Mouse (Mus musculus) kidney, postnatal 25 days (tissue): ENCODE data around the gene Clec2e.
A peak's percentile ranks its signal among the peaks of the same experiment; 100 is the strongest.
"Not testable (repeated sequence)": the region's sequence is repeated elsewhere in the genome, so short reads cannot be mapped to it uniquely, and the experiment has no call there.

Experiments used
- DNase-seq, 2 experiments: peaks; one replicate each; pipeline ENCODE4 v3.0.0; 2021; ENCODE audit warnings: mixed read lengths in 2 of 2

Clec2e gene

GRCm38 (mm10) chr6:129100794-129101193, at the start of gene Clec2e:
Gene Clec2e (minus strand): TSS chr6:129100913.
- not testable (repeated sequence) for DNase-seq

GRCm38 (mm10) chr6:129146812-129147211, 46.1 kb upstream of the Clec2e start:
- DNase-seq: no peak

- DNase-seq: no peak
Observed at GRCm38 (mm10) chr6:129132604-129133341, 32.1 kb upstream of the Clec2e start.

GRCm38 (mm10) chr6:129126861-129127260, 26.1 kb upstream of the Clec2e start:
- no peak for DNase-seq

- DNase-seq: not testable (repeated sequence)
Observed at GRCm38 (mm10) chr6:129124531-129124930, 23.8 kb upstream of the Clec2e start.

- no peak for DNase-seq
Observed at GRCm38 (mm10) chr6:129116223-129116622, 15.5 kb upstream of the Clec2e start.

GRCm38 (mm10) chr6:129114237-129114636, 13.5 kb upstream of the Clec2e start:
- not testable (repeated sequence) for DNase-seq

- no peak for DNase-seq
Observed at GRCm38 (mm10) chr6:129113769-129114168, 13.1 kb upstream of the Clec2e start.

- no peak for DNase-seq
Observed at GRCm38 (mm10) chr6:129113030-129113673, 12.4 kb upstream of the Clec2e start.

- peak; percentile 36 to 37 for DNase-seq
Observed at GRCm38 (mm10) chr6:129112526-129112925, 11.8 kb upstream of the Clec2e start.

- no peak for DNase-seq
Observed at GRCm38 (mm10) chr6:129107916-129108315, 7.2 kb upstream of the Clec2e start.

GRCm38 (mm10) chr6:129102858-129103555, 2.3 kb upstream of the Clec2e start:
- DNase-seq: no peak

- DNase-seq: no peak
Observed at GRCm38 (mm10) chr6:129101604-129102003, 891 bp upstream of the Clec2e start.

- DNase-seq: peak; percentile 64 to 76
Observed at GRCm38 (mm10) chr6:129097929-129098328, 2.8 kb downstream of the Clec2e start.

GRCm38 (mm10) chr6:129095166-129095565, 5.5 kb downstream of the Clec2e start:
- DNase-seq: peak; percentile 42 to 60

- not testable (repeated sequence) for DNase-seq
Observed at GRCm38 (mm10) chr6:129088596-129088995, 12.1 kb downstream of the Clec2e start.

- peak in 1 of 2 experiments; percentile 78 for DNase-seq
Observed at GRCm38 (mm10) chr6:129088161-129088560, 12.6 kb downstream of the Clec2e start.

- DNase-seq: not testable (repeated sequence)
Observed at GRCm38 (mm10) chr6:129086031-129086430, 14.7 kb downstream of the Clec2e start.

GRCm38 (mm10) chr6:129085098-129085497, 15.6 kb downstream of the Clec2e start:
- DNase-seq: no peak

- DNase-seq: peak in 1 of 2 experiments; percentile 66
Observed at GRCm38 (mm10) chr6:129066986-129067385, 33.7 kb downstream of the Clec2e start.

- DNase-seq: no peak
Observed at GRCm38 (mm10) chr6:129066530-129066929, 34.2 kb downstream of the Clec2e start.

GRCm38 (mm10) chr6:129065857-129066256, 34.9 kb downstream of the Clec2e start:
- no peak for DNase-seq

- no peak for DNase-seq
Observed at GRCm38 (mm10) chr6:129065407-129065806, 35.3 kb downstream of the Clec2e start.

GRCm38 (mm10) chr6:129058013-129058412, 42.7 kb downstream of the Clec2e start:
- DNase-seq: no peak
